Mouse (Mus musculus): ENCODE results near the gene Esrp2. TPM values are rescaled to one million over a fixed set of nuclear protein-coding genes. Genes with fewer than 3 reads are reported as not detected.

Gene Esrp2
- 24.0 and 26.7 TPM in 2 replicates for polyA plus RNA-seq (2015; fragmentation: Nextera tagmentation; extraction: Ambion mirVana)

DNA sequence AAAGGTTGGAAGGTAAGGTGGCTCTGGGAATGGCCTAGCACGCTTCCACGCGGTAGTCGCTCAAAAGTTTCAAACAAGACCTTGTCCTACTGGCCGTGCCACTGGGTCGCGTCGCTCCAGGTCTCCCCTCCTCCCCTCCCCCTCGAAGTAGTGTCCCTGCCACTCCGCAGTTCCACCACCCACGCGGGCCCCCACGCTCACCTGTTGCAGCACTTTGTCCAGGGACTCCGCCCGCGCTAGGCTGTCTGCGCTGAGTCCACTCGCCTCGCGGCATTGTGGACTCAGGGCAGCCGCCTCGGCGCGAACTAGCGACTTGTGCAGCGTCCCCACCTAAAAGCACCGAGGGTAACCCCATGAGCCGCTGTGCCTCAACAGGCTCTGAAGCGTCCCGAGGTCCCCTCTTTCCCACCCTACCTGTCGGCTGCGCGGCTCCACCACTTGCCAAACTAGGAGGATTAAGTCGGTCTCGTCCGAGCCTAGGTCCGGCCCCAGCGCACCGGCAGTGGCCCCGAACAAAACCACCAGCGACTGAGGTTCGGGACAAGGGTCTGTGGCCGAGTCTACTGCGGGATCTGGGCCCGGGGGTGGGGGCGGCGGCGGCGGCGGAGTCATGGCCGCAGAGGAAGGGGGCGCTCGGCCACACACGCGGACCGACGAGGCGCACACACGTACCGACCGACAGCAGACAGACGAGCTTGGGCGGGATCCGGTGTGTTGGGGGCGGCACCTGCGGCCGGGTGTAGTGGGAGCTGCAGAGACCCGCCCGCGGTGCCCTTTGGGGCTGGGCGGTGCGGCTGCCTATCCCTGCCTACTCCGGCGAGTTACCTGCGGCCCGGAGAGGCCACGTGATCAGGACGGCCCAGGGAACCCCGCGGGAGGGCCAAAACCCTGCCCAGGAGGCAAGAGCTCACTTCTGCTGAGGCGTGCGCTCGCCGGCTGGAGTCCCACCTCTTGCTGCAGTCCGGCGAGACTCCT lies at the start of gene Esrp2:
Esrp2 (minus strand) TSS at position 819 of the 975 bp plus-strand sequence.
- Histone ChIP-seq H3K36me3 (replicated peaks; ENCODE audit: insufficient read depth, low read length) (peaks cover 21% of the 10 kb centered on the region), H3K9me3 (ENCODE audit: low read length) (no peaks in the 10 kb centered on the region), H3K4me1 (ENCODE audit: insufficient read depth) (peaks cover 13% of the 10 kb centered on the region), H3K27ac (ENCODE audit: low read depth) (peak within 1 kb of the TSS; percentile 96), H3K27me3 (ENCODE audit: insufficient read depth, low read length) (peaks cover 41% of the 10 kb centered on the region), H3K4me3 (ENCODE audit: low read depth, low read length) (peak within 1 kb of the TSS; percentile 69), H3K9ac (replicated peaks) (peak within 1 kb of the TSS; percentile 86), H3K4me2 (ENCODE audit: low read depth, low read length) (peak within 1 kb of the TSS; percentile 82)
- TF ChIP-seq CTCF (IDR thresholded peaks at IDR 0.05; ENCODE audit: low read depth) = no peak
- TF ChIP-seq EP300 (IDR thresholded peaks at IDR 0.05; ENCODE audit: low read depth) = 0 out of 2 replicates have a peak, but pooled peaks have one; percentile 42
- DNase-seq (peak; percentile 83), ATAC-seq (peak; percentile 59)
- 1% methylated on average over 65 of the region's 86 CpGs for WGBS (ENCODE audit: insufficient replicate concordance)

DNA sequence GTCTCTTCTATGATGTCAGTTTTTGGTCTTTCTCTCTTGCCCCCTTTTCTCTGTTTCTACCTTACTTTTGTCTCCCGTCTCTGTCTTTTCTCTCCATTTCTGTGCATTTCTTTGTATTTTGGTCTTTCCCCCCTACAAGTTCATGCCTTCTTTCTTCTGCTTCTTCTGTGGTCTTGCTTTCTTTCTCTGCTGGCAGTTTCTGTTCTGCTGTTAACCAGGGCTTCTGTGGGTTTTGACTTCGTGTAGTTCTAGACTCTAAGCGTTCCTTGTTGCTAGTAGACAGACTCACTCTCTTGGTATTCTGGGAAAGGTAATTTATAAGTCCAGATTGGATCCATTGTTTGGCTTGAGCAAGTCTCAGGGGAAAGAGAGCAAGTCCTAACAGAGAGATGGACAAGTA lies 49.6 kb upstream of the Esrp2 start:
- Histone ChIP-seq H3K9ac (replicated peaks) (no peak overlapping the region), H3K9me3 (ENCODE audit: low read length) (no peaks in the 10 kb centered on the region), H3K4me3 (ENCODE audit: low read depth, low read length) (no peak overlapping the region), H3K36me3 (replicated peaks; ENCODE audit: insufficient read depth, low read length) (no peaks in the 10 kb centered on the region), H3K4me1 (ENCODE audit: insufficient read depth) (no peaks in the 10 kb centered on the region), H3K27me3 (ENCODE audit: insufficient read depth, low read length) (no peaks in the 10 kb centered on the region), H3K27ac (ENCODE audit: low read depth) (no peak overlapping the region), H3K4me2 (ENCODE audit: low read depth, low read length) (no peak overlapping the region)
- ATAC-seq (no peak), DNase-seq (no peak)
- TF ChIP-seq EP300 (IDR thresholded peaks at IDR 0.05; ENCODE audit: low read depth) (no peak), CTCF (IDR thresholded peaks at IDR 0.05; ENCODE audit: low read depth) (no peak)
- WGBS (ENCODE audit: insufficient replicate concordance) = 83% methylated on average over 3 of the region's 3 CpGs

DNA sequence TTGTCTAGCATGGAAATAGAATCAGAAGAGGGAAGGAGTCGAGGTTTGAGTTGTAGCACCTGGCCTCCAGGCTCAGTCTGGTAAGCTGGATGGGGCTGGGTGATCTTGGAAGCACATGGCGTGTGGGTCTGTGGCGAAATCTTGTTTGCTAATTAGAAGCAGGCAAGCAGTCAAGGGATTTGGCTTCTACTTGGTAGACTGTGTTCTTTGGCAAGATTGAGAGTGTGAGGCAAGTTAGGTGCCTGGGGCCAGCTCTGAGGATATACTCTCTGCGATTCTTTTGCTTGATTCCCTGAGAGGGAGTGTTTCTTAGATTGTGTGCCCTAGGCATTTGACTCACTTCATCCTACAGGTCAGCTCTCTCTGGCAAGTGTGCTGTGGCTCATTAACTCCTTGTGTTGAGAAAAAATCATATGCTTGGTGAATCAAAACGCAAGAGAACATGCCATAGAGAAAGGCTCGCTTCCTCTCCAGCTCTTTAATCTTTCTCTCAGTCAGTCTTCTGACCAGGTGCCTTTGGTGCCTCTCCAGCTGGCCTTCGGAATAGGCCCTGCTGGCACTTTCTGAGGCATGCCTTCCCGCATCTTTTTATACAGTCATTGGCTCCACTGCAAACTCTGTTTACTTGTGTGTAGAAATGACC lies 49.0 kb upstream of the Esrp2 start:
- 80% methylated on average over 8 of the region's 8 CpGs for WGBS (ENCODE audit: insufficient replicate concordance)
- Histone ChIP-seq H3K4me1 (ENCODE audit: insufficient read depth) (no peaks in the 10 kb centered on the region), H3K27me3 (ENCODE audit: insufficient read depth, low read length) (no peaks in the 10 kb centered on the region), H3K4me3 (ENCODE audit: low read depth, low read length) (no peak overlapping the region), H3K36me3 (replicated peaks; ENCODE audit: insufficient read depth, low read length) (no peaks in the 10 kb centered on the region), H3K9me3 (ENCODE audit: low read length) (no peaks in the 10 kb centered on the region), H3K4me2 (ENCODE audit: low read depth, low read length) (no peak overlapping the region), H3K27ac (ENCODE audit: low read depth) (no peak overlapping the region), H3K9ac (replicated peaks) (no peak overlapping the region)
- ATAC-seq (no peak), DNase-seq (no peak)
- TF ChIP-seq EP300 (IDR thresholded peaks at IDR 0.05; ENCODE audit: low read depth) = no peak
- no peak for TF ChIP-seq CTCF (IDR thresholded peaks at IDR 0.05; ENCODE audit: low read depth)

DNA sequence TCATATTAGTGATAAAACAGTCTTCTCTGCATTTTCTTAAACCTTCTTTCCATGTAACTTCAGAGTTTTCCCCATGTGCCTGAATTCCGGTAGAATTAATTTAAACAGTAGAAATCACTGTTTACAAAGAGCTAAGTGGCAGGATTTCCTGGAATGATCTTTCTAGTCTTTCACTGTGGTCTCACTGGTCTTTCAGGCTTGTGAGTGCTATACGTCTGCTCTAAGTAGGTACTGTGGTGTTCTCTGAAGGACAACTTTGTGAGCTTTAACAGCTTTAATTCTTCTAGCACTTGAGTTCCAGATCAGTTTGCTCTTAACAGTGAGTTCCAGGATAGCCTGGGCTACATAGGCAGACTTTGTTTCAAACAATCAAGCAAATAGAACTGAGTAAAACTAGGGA lies 41.7 kb upstream of the Esrp2 start:
- DNase-seq = no peak
- no peak overlapping the region for H3K27ac ChIP-seq (ENCODE audit: low read depth)
- H3K9me3 ChIP-seq (ENCODE audit: low read length) = no peaks in the 10 kb centered on the region
- no peak overlapping the region for H3K4me2 ChIP-seq (ENCODE audit: low read depth, low read length)
- no peak for ATAC-seq
- 69% methylated on average over 2 of the region's 2 CpGs for WGBS (ENCODE audit: insufficient replicate concordance)
- H3K4me3 ChIP-seq (ENCODE audit: low read depth, low read length) = no peak overlapping the region
- H3K27me3 ChIP-seq (ENCODE audit: insufficient read depth, low read length) = no peaks in the 10 kb centered on the region
- no peaks in the 10 kb centered on the region for H3K36me3 ChIP-seq (replicated peaks; ENCODE audit: insufficient read depth, low read length)
- no peak overlapping the region for H3K9ac ChIP-seq (replicated peaks)
- H3K4me1 ChIP-seq (ENCODE audit: insufficient read depth) = no peaks in the 10 kb centered on the region
- no peak for TF ChIP-seq CTCF (IDR thresholded peaks at IDR 0.05; ENCODE audit: low read depth)
- TF ChIP-seq EP300 (IDR thresholded peaks at IDR 0.05; ENCODE audit: low read depth) = no peak

DNA sequence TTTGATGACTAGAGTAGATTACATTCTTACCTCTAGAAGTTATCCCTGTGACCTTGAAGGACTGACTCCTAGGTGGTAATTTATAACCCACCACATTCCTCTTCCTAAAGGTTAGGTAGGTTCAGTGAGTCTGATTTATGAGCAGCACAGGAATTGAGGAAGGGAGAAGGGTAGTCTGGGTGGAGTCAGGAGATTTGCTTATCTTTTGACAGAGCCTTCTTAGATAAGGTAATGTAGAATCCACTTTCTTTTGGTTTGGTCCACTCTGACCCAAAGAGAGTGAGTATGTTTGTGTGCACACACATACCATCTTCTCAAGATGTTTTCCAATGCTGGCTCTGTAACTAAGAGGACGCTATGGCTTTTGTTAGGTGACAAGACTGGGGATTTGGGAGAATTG lies 40.8 kb upstream of the Esrp2 start:
- Histone ChIP-seq H3K27ac (ENCODE audit: low read depth) (no peak overlapping the region), H3K9ac (replicated peaks) (no peak overlapping the region), H3K4me1 (ENCODE audit: insufficient read depth) (no peaks in the 10 kb centered on the region), H3K36me3 (replicated peaks; ENCODE audit: insufficient read depth, low read length) (no peaks in the 10 kb centered on the region), H3K4me3 (ENCODE audit: low read depth, low read length) (no peak overlapping the region), H3K9me3 (ENCODE audit: low read length) (no peaks in the 10 kb centered on the region), H3K4me2 (ENCODE audit: low read depth, low read length) (no peak overlapping the region), H3K27me3 (ENCODE audit: insufficient read depth, low read length) (no peaks in the 10 kb centered on the region)
- 79% methylated on average over 1 of the region's 1 CpGs for WGBS (ENCODE audit: insufficient replicate concordance)
- TF ChIP-seq EP300 (IDR thresholded peaks at IDR 0.05; ENCODE audit: low read depth) (no peak), CTCF (IDR thresholded peaks at IDR 0.05; ENCODE audit: low read depth) (no peak)
- DNase-seq (no peak), ATAC-seq (no peak)

DNA sequence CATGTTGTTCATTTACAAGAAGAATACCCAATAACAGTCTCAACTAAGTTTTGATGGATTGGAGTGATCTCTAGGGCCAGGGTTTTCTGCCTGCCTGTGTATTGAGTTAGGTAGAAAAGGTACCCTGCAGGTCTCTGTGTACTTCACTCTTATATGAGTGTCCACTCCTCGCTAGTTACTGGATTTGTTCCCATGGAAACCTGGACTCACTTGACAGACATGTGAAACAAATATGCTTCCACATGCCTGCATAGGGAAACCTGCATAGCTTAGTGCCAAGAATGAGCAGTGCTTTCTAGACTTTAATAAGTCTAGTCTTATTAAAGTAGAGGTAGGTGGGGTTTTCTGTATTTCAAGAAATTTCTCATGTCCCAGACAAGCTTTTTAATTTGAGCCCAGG lies 40.1 kb upstream of the Esrp2 start:
- DNase-seq = no peak
- ATAC-seq = no peak
- WGBS (ENCODE audit: insufficient replicate concordance) = 64% methylated on average over 1 of the region's 1 CpGs

More for the DNA sequence above, 40.1 kb upstream of the Esrp2 start:
- no peak for TF ChIP-seq EP300 (IDR thresholded peaks at IDR 0.05; ENCODE audit: low read depth)
- TF ChIP-seq CTCF (IDR thresholded peaks at IDR 0.05; ENCODE audit: low read depth) = no peak
- no peak overlapping the region for H3K4me3 ChIP-seq (ENCODE audit: low read depth, low read length)
- H3K27ac ChIP-seq (ENCODE audit: low read depth) = no peak overlapping the region
- no peak overlapping the region for H3K9ac ChIP-seq (replicated peaks)
- no peak overlapping the region for H3K4me2 ChIP-seq (ENCODE audit: low read depth, low read length)
- H3K27me3 ChIP-seq (ENCODE audit: insufficient read depth, low read length) = no peaks in the 10 kb centered on the region
- H3K36me3 ChIP-seq (replicated peaks; ENCODE audit: insufficient read depth, low read length) = no peaks in the 10 kb centered on the region
- H3K9me3 ChIP-seq (ENCODE audit: low read length) = no peaks in the 10 kb centered on the region
- H3K4me1 ChIP-seq (ENCODE audit: insufficient read depth) = no peaks in the 10 kb centered on the region

All from liver, postnatal 0 days (tissue).